Mouse (Mus musculus) liver, embryonic 13.5 days (tissue): ENCODE results near the gene Klhdc8b. TPM values are rescaled to one million over a fixed set of nuclear protein-coding genes. Genes with fewer than 3 reads are reported as not detected.

Experiments
- ATAC-seq: fragments of 200-750 bp; cut with Nextera tagmentation; 2 replicates; pipeline ENCODE4 v1.8.0; 2017; ENCODE audit warnings: low read depth, mild to moderate bottlenecking, moderate number of reproducible peaks, moderate library complexity
- DNase-seq: peaks from one replicate; pipeline ENCODE4 v3.0.0; 2022
- H3K27ac ChIP-seq: fragments of 300-500 bp; sonication (generic); 2 replicates; pipeline ENCODE4 v1.5.1; 2015; ENCODE audit warnings: moderate library complexity, mild to moderate bottlenecking, inconsistent platforms
- H3K27me3 ChIP-seq: fragments of 300-500 bp; sonication (generic); 2 replicates; pipeline ENCODE4 v1.6.1; 2015; ENCODE audit warnings: mild to moderate bottlenecking, inconsistent platforms
- H3K36me3 ChIP-seq: fragments of 300-500 bp; sonication (generic); 2 replicates; pipeline ENCODE4 v1.6.1; 2015; ENCODE audit warnings: mild to moderate bottlenecking, inconsistent platforms
- H3K4me1 ChIP-seq: fragments of 300-500 bp; sonication (generic); replicated peaks from 2 replicates; pipeline ENCODE4 v1.6.1; 2015; ENCODE audit warnings: inconsistent platforms
- H3K4me2 ChIP-seq: fragments of 300-500 bp; sonication (generic); 2 replicates; pipeline ENCODE4 v1.6.1; 2015; ENCODE audit warnings: inconsistent platforms, mild to moderate bottlenecking, moderate library complexity
- H3K4me3 ChIP-seq: fragments of 300-500 bp; sonication (generic); replicated peaks from 2 replicates; pipeline ENCODE4 v1.5.1; 2015; ENCODE audit warnings: mild to moderate bottlenecking, inconsistent platforms
- H3K9ac ChIP-seq: fragments of 300-500 bp; sonication (generic); 2 replicates; pipeline ENCODE4 v1.6.1; 2015; ENCODE audit warnings: mild to moderate bottlenecking, inconsistent platforms
- H3K9me3 ChIP-seq: fragments of 300-500 bp; sonication (generic); replicated peaks from 2 replicates; pipeline ENCODE4 v1.6.1; 2016; ENCODE audit warnings: inconsistent platforms
- WGBS: fragments of 180-500 bp; shearing (Covaris S2); methylation state at CpG from one replicate; pipeline ENCODE4 v1.1.7; 2015; ENCODE audit not compliant: insufficient replicate concordance; 5-methylcytosine and 5-hydroxymethylcytosine counted together
- polyA plus RNA-seq: library from polyadenylated mRNA; unstranded; fragments of >200 nt; fragmentation: Nextera tagmentation; extraction: Ambion mirVana; gene quantifications from 2 replicates; pipeline ENCODE4 v1.2.1, GENCODE M21; 2015

Klhdc8b gene
- polyA plus RNA-seq, 1 experiment from 2014 or later = 12.3 TPM

DNA sequence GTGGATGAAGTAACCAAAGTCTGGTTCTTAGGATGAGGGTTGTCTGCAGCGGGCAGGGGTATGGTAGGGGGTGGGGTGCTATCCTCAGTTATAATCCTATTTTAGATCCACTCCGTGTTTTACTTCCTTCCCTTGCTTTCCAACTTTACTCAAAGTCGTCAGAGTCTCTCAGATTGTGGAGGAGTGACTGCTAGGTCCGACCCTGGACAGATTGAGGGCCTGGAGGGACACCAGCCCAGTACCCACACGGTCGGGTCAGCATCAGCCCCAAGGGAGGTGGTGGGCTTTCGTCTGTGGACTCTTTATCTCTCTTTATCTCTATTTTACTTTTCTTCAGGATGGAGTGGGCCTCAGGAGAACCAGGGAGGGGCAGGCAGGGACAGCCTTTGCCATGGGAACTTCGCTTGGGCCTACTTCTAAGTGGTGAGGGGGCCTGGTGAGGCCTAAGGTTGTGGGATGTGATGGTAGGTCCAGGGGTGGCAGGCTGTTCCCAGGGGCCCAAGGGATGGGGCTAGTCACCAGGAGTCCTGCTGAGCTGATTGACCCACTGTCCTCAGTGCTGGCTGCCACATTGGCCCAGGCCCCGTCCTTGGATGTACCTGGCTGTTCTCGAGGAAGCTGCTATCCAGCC lies 18.5 kb upstream of the Klhdc8b start, which contains the start of gene Lamb2:
Gene Lamb2 (plus strand): TSS at position 16 of the 631 bp plus-strand sequence.
- H3K4me2 ChIP-seq = peak within 1 kb of the TSS; percentile 62
- H3K4me1 ChIP-seq = peaks cover 21% of the 10 kb centered on the region
- WGBS = 27% methylated on average over 10 of the region's 10 CpGs
- ATAC-seq = peak; percentile 33; the same call in 1 of the 2 replicates
- H3K9ac ChIP-seq = peak within 1 kb of the TSS; percentile 31
- no peaks in the 10 kb centered on the region for H3K9me3 ChIP-seq
- peak within 1 kb of the TSS; percentile 46 for H3K4me3 ChIP-seq
- DNase-seq = no peak
- peaks cover 8% of the 10 kb centered on the region; the same call in 1 of the 2 replicates for H3K27me3 ChIP-seq
- no peaks in the 10 kb centered on the region; the same call in 1 of the 2 replicates for H3K36me3 ChIP-seq
- no peak within 1 kb of the TSS for H3K27ac ChIP-seq

DNA sequence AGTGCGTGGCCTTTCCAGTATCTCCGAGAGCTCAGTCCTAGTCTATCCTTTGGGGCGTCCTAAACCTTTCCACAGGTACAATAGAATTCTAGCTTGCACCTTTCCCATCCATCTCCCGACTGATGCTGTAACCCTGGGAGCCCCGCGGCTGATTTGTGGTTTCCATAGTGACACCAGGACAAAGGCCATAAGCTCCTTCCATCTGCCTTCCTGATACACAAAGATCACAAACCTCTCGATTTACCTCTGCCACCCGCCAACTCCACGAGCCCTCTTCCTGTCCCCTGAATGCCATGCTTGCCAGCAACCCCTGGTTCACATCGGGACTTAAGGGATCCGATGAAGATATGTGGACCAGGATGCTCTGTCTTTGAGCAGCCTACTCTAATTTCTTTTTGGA lies 17.9 kb upstream of the Klhdc8b start:
- Histone ChIP-seq H3K27ac (no peak overlapping the region), H3K36me3 (no peaks in the 10 kb centered on the region; the same call in 1 of the 2 replicates), H3K9ac (0 out of 2 replicates have a peak overlapping the region, but pooled peaks have one; percentile 31), H3K4me2 (peak overlapping the region; percentile 62), H3K27me3 (peaks cover 8% of the 10 kb centered on the region; the same call in 1 of the 2 replicates), H3K4me1 (peaks cover 21% of the 10 kb centered on the region), H3K4me3 (peak overlapping the region; percentile 46; the same call in 1 of the 2 replicates), H3K9me3 (no peaks in the 10 kb centered on the region)
- no peak for ATAC-seq
- 37% methylated on average over 11 of the region's 11 CpGs for WGBS
- DNase-seq = no peak

DNA sequence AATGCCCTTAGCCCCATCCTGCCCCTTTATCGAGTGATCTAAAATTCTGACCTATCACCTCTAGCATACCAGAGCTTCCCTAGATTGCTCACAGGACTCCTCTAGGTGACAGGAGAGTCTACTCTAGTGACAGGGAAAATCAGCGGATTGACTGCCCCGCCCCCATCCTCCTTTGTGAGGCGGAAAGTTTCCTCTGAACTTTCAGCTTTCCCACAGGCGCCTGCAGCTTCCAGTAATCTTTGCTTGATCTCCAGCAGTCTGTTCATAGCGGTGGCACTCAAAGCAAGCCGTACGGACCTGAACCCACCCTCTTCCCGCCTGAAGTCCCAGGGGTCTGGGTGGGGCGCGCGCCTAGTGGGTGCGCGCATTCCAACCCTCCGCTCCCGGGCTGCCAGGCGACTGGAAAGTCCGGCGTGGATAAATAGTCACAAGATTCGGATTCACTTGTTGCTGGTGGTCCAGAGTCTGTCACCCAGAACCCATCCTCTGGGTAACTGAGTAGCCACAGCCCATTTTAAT lies 17.3 kb upstream of the Klhdc8b start:
- H3K4me2 ChIP-seq = peak overlapping the region; percentile 62
- peak; percentile 47 for ATAC-seq
- peak overlapping the region; percentile 46 for H3K4me3 ChIP-seq
- H3K36me3 ChIP-seq = no peaks in the 10 kb centered on the region; the same call in 1 of the 2 replicates
- no peaks in the 10 kb centered on the region for H3K9me3 ChIP-seq
- no peak for DNase-seq
- peak overlapping the region; percentile 31; the same call in 1 of the 2 replicates for H3K9ac ChIP-seq
- H3K27me3 ChIP-seq = peaks cover 8% of the 10 kb centered on the region; the same call in 1 of the 2 replicates
- WGBS = 2% methylated on average over 20 of the region's 20 CpGs
- H3K4me1 ChIP-seq = peaks cover 21% of the 10 kb centered on the region
- no peak overlapping the region for H3K27ac ChIP-seq

DNA sequence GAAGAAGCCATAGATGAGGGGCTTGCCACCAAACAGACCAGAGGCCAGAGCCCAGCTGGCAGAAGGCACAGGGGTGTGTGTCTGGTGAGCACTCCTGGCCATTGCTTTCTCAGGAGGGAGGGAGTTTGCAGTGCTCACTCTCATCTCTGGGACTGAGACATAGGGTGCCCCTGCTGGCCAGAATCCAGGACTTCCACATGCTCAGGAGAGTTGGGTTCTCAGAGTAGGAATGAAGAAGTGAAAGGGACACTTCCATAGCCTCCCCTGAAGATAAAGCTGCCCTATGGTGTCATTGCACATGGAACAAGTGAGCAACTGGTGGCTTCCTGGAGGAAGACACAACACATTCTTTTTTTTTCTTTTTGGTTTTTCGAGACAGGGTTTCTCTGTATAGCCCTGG lies 13.1 kb upstream of the Klhdc8b start:
- no peak for ATAC-seq
- no peak overlapping the region for H3K27ac ChIP-seq
- peaks cover 11% of the 10 kb centered on the region for H3K4me1 ChIP-seq
- 35% methylated on average over 1 of the region's 1 CpGs for WGBS
- no peak for DNase-seq
- peaks cover 8% of the 10 kb centered on the region; the same call in 1 of the 2 replicates for H3K27me3 ChIP-seq
- no peaks in the 10 kb centered on the region for H3K9me3 ChIP-seq
- H3K4me3 ChIP-seq = no peak overlapping the region
- no peak overlapping the region for H3K4me2 ChIP-seq
- no peak overlapping the region for H3K9ac ChIP-seq
- H3K36me3 ChIP-seq = no peaks in the 10 kb centered on the region

DNA sequence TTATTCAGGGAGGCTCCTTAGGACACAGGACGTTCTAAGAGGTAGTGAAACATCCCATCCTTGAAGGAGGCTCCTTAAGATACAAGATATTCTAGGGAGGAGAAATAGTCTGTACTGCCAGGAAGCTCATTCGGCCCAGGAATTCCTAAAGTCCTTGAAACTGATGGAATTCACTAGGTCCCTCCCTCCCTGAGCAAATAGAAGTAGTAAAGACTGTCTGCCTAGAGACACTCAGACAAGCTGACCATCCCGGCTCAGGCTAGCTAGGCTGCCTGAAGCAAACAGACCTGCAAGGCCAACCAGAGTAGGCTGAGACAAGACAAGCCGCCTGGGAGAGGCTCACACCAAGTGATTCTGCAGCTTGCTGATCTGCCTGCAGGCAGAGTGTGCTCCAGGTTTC lies 8.5 kb upstream of the Klhdc8b start:
- ATAC-seq (no peak), DNase-seq (no peak)
- H3K9me3 ChIP-seq = no peaks in the 10 kb centered on the region
- H3K4me1 ChIP-seq = no peaks in the 10 kb centered on the region
- no peaks in the 10 kb centered on the region for H3K27me3 ChIP-seq
- no peak overlapping the region for H3K9ac ChIP-seq
- no peak overlapping the region for H3K4me2 ChIP-seq
- H3K27ac ChIP-seq = no peak overlapping the region
- H3K4me3 ChIP-seq = no peak overlapping the region
- H3K36me3 ChIP-seq = peaks cover 23% of the 10 kb centered on the region
- 53% methylated on average over 4 of the region's 4 CpGs for WGBS

DNA sequence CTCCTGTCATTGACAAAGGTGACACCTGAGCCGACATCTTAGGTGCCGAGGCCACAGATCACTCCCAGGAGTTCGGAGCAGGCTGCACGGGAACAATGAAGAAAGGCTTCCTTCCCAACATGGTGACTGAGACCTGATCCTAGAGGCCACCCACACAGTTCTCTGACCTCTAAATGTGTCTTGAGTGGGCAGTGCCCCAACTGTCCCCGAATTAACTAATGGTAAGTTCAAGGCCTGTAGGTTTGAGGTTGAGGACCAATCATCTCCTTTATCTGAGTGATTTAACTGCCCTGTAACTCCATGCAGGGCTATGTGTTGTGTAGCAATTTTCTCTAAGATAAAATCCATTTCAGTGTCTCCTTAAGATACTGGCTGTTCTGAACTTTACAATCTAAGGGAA lies 8.0 kb upstream of the Klhdc8b start:
- H3K36me3 ChIP-seq = peaks cover 27% of the 10 kb centered on the region
- H3K4me2 ChIP-seq = no peak overlapping the region
- no peaks in the 10 kb centered on the region for H3K4me1 ChIP-seq
- no peak for DNase-seq
- no peak overlapping the region for H3K4me3 ChIP-seq
- no peak for ATAC-seq
- WGBS = 64% methylated on average over 5 of the region's 5 CpGs
- H3K27ac ChIP-seq = no peak overlapping the region
- no peak overlapping the region for H3K9ac ChIP-seq
- H3K27me3 ChIP-seq = no peaks in the 10 kb centered on the region
- no peaks in the 10 kb centered on the region for H3K9me3 ChIP-seq

DNA sequence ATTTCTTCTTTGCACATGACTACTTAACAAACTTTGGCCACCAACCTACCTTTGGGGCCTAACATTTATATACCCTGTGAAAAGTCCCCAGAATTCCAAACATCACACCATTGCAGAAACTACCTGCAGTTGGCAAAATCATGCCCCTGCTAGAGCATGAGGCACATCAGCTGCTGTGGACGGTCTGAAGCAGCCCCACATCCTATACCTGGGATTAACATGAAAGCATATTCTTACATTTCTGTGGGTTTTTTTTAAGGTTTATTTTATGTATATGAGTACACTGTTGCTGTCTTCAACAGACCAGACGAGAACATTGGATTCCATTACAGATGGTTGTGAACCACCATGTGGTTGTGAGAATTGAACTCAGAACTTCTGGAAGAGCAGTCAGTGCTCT lies 4.8 kb upstream of the Klhdc8b start:
- no peak overlapping the region for H3K9ac ChIP-seq
- no peaks in the 10 kb centered on the region for H3K9me3 ChIP-seq
- peaks cover 48% of the 10 kb centered on the region for H3K36me3 ChIP-seq
- H3K27ac ChIP-seq = no peak overlapping the region
- H3K27me3 ChIP-seq = no peaks in the 10 kb centered on the region
- no peak overlapping the region for H3K4me2 ChIP-seq
- DNase-seq (no peak), ATAC-seq (no peak)
- 74% methylated on average over 2 of the region's 2 CpGs for WGBS
- H3K4me1 ChIP-seq = peaks cover 15% of the 10 kb centered on the region
- no peak overlapping the region for H3K4me3 ChIP-seq

DNA sequence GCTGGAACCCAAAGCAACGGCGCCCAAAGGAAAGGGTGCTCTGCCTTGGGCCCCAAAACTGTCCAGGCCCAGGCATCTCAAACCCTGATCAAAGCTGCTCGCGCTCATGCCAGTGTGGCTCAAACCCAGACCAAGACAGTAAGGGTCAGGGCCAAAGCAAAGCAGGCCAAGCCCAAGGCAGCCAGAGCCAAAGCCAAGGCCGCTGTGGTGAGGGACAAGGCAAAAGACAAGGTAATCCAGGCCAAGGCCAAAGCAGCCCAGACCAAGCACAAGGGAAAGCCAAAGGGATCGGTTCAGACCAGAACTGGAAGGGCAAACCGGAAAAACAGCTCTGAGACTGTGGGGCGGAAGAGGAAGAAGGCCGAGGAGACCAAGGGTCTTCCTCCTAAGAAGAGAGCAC lies 2.3 kb upstream of the Klhdc8b start:
- 91% methylated on average over 9 of the region's 9 CpGs for WGBS
- no peak for ATAC-seq
- H3K9ac ChIP-seq = no peak overlapping the region
- H3K36me3 ChIP-seq = peaks cover 48% of the 10 kb centered on the region
- no peaks in the 10 kb centered on the region for H3K27me3 ChIP-seq
- no peak overlapping the region for H3K4me3 ChIP-seq
- no peak overlapping the region for H3K4me2 ChIP-seq
- H3K4me1 ChIP-seq = peaks cover 28% of the 10 kb centered on the region
- H3K27ac ChIP-seq = no peak overlapping the region
- no peak for DNase-seq
- H3K9me3 ChIP-seq = no peaks in the 10 kb centered on the region

DNA sequence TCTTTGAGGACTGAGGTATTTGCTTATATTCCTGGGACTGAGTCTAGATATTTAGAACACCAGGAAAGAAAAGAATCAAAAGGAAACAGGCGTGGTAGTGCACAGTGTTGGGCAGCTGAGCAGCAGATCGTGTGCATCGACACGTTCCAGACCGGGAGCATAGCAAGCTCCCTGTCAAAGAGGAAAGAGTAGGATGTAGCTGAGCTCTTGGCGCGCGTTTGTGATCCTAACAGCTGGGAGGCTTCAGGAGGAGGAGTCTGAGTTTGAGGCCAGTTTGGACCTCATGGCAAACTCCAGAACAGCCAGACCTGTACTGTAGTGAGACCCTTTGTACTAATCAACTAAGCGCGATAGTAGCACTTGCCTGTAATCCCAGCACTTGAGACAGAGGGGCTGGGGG lies 811 bp upstream of the Klhdc8b start:
- H3K9me3 ChIP-seq = no peaks in the 10 kb centered on the region
- H3K27me3 ChIP-seq = no peaks in the 10 kb centered on the region
- peaks cover 31% of the 10 kb centered on the region for H3K4me1 ChIP-seq
- H3K4me3 ChIP-seq = 0 out of 2 replicates have a peak overlapping the region, but pooled peaks have one; percentile 91
- H3K27ac ChIP-seq = peak overlapping the region; percentile 91
- peaks cover 43% of the 10 kb centered on the region for H3K36me3 ChIP-seq
- 84% methylated on average over 10 of the region's 10 CpGs for WGBS
- H3K4me2 ChIP-seq = peak overlapping the region; percentile 88
- no peak for DNase-seq
- H3K9ac ChIP-seq = peak overlapping the region; percentile 90
- ATAC-seq = no peak

DNA sequence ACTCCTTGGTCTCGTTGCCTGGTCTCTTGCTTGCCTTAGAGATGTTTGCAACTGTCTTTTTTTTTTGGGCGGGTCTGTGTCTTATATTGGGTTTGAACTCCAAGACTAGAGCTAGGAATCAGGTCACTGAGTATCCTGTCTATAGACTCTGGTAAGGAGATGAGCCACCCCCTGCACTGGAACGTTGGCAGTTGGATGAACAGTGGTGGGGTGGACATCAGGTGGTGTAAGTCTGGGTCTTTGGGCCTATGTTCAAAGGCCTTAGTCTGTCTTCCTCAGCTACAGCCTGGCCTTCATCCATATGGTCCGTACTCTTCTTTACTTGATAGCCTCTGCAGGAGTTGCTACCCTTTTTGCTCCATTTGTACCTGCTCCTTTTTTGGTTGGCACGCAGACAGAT lies 294 bp upstream of the Klhdc8b start:
- peak overlapping the region; percentile 91 for H3K27ac ChIP-seq
- 88% methylated on average over 5 of the region's 5 CpGs for WGBS
- peaks cover 43% of the 10 kb centered on the region for H3K36me3 ChIP-seq
- H3K27me3 ChIP-seq = no peaks in the 10 kb centered on the region
- DNase-seq (no peak), ATAC-seq (no peak)
- H3K4me2 ChIP-seq = peak overlapping the region; percentile 88
- peak overlapping the region; percentile 91 for H3K4me3 ChIP-seq
- no peaks in the 10 kb centered on the region for H3K9me3 ChIP-seq
- H3K4me1 ChIP-seq = peaks cover 35% of the 10 kb centered on the region
- peak overlapping the region; percentile 90 for H3K9ac ChIP-seq

DNA sequence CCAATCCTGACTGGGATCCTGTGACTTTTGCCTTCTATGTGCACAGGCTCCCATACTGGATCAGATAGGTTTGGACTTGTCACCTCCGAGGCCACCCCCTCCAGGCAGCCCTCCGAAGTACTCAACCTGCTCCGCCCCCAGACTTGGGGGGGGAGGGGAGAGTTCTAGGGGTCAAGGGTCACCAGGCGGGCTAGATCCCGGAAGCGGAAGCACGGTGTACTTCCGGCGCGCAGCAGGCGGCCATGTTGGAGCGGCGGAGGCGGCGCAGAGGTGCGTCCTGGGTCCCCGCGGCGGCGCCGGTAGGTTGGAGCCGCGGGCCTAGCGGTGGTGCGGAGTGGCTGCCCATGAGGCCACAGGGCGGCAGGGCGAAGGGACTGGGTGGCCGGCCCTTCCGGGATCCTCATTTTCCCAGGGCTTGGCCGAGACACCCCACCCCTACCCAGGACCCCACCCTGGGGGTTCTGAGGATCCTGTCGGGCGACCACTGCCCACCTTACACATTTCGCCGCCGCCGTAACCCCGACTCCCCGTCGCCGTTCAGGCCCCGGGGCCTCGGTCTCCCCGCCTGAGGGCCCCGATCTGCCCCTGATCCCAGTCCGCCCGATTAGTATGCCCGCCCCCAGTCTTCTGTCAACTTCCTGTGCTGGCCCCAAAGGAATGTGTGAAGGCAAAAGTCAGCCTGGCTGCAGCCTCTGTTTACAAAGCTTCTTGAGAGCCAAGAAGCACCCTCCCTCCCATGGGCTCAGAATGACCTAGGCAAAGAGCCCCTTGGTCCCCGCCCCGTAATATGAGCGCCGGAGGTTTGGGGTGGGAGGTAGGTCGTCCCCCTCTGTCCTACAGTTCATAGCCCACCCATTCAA lies 832 bp downstream of the Klhdc8b start, which contains the start of gene Ccdc71:
Gene Ccdc71 (plus strand): TSS at position 209 of the 860 bp plus-strand sequence.
- peaks cover 47% of the 10 kb centered on the region for H3K4me1 ChIP-seq
- peaks cover 32% of the 10 kb centered on the region for H3K36me3 ChIP-seq
- H3K4me2 ChIP-seq = peak within 1 kb of the TSS; percentile 88
- H3K27ac ChIP-seq = peak within 1 kb of the TSS; percentile 91
- no peaks in the 10 kb centered on the region for H3K27me3 ChIP-seq
- peak; percentile 78 for DNase-seq
- peak within 1 kb of the TSS; percentile 91 for H3K4me3 ChIP-seq
- peak within 1 kb of the TSS; percentile 90 for H3K9ac ChIP-seq
- peak; percentile 78 for ATAC-seq
- no peaks in the 10 kb centered on the region for H3K9me3 ChIP-seq
- WGBS = under 1% methylated on average over 52 of the region's 52 CpGs
